Mouse (Mus musculus) small intestine, adult 2 months (tissue): ENCODE measurements around the gene Mlph.

Experiments used
- CTCF ChIP-seq: fragments of 200-500 bp; IDR thresholded peaks from 2 replicates; pipeline ENCODE4 v1.5.1; 2012; ENCODE audit warnings: low read depth, mild to moderate bottlenecking, control low read depth, inconsistent platforms, low read length, moderate library complexity, mixed read lengths; ENCODE audit not compliant: insufficient replicate concordance, insufficient read length; ENCODE audit errors: extremely low read depth
- POLR2A ChIP-seq: fragments of 200-500 bp; IDR thresholded peaks from 2 replicates; pipeline ENCODE4 v1.6.1; 2012; ENCODE audit warnings: low read depth, mild to moderate bottlenecking, control low read depth, inconsistent platforms, low read length, moderate library complexity

GRCm38 (mm10) chr1:90896741-90897361, 18.0 kb upstream of the Mlph start:
- TF ChIP-seq POLR2A (no peak), CTCF (no peak)
